Mouse (Mus musculus) hindbrain, embryonic 14.5 days (tissue): ENCODE results near the gene Psma1. TPM values are rescaled to one million over a fixed set of nuclear protein-coding genes. Genes with fewer than 3 reads are reported as not detected.
A peak's percentile ranks its signal among the peaks of the same experiment; 100 is the strongest.

Experiments used
- ATAC-seq: fragments of 200-750 bp; cut with Nextera tagmentation; 2 replicates; pipeline ENCODE4 v1.8.0; 2017; ENCODE audit warnings: moderate number of reproducible peaks, mild to moderate bottlenecking, moderate TSS enrichment, moderate library complexity; ENCODE audit not compliant: low FRiP score
- DNase-seq: peaks from one replicate; pipeline ENCODE4 v3.0.0-alpha.2; 2015; ENCODE audit warnings: low spot score
- H3K27ac ChIP-seq: fragments of 300-500 bp; sonication (generic); 2 replicates; pipeline ENCODE4 v1.5.1; 2014; ENCODE audit warnings: mild to moderate bottlenecking, moderate library complexity
- H3K27me3 ChIP-seq: fragments of 300-500 bp; sonication (generic); 2 replicates; pipeline ENCODE4 v1.6.1; 2014; ENCODE audit warnings: mild to moderate bottlenecking, low read length, mixed read lengths; ENCODE audit not compliant: control insufficient read depth, insufficient read depth
- H3K36me3 ChIP-seq: fragments of 300-500 bp; sonication (generic); replicated peaks from 2 replicates; pipeline ENCODE4 v1.6.1; 2014; ENCODE audit not compliant: control insufficient read depth, insufficient read depth
- H3K4me1 ChIP-seq: fragments of 300-500 bp; sonication (generic); replicated peaks from 2 replicates; pipeline ENCODE4 v1.6.1; 2014; ENCODE audit warnings: antibody characterized with exemption, low read length, mixed read lengths; ENCODE audit not compliant: control insufficient read depth, insufficient read depth
- H3K4me2 ChIP-seq: fragments of 300-500 bp; sonication (generic); replicated peaks from 2 replicates; pipeline ENCODE4 v1.6.1; 2014; ENCODE audit warnings: mild to moderate bottlenecking, moderate library complexity
- H3K4me3 ChIP-seq: fragments of 300-500 bp; sonication (generic); replicated peaks from 2 replicates; pipeline ENCODE4 v1.5.1; 2014; ENCODE audit warnings: mild to moderate bottlenecking, low read length
- H3K9ac ChIP-seq: fragments of 300-500 bp; sonication (generic); 2 replicates; pipeline ENCODE4 v1.6.1; 2014
- H3K9me3 ChIP-seq: fragments of 300-500 bp; sonication (generic); 2 replicates; pipeline ENCODE4 v1.6.1; 2016; ENCODE audit warnings: low read length; ENCODE audit not compliant: control insufficient read depth
- WGBS: fragments of 180-500 bp; shearing (Covaris S2); extraction: QIAGEN DNeasy Blood & Tissue Kit; methylation state at CpG from one replicate; pipeline ENCODE4 v1.1.7; 2014; 5-methylcytosine and 5-hydroxymethylcytosine counted together
- polyA plus RNA-seq: library from polyadenylated mRNA; unstranded; fragments of >200 nt; fragmentation: Nextera tagmentation; extraction: Ambion mirVana; gene quantifications from 2 replicates; pipeline ENCODE4 v1.2.1, GENCODE M21; 2014

The Psma1 gene
- polyA plus RNA-seq, 1 experiment from 2014 or later: 341 TPM

GRCm38 (mm10) chr7:114283006-114283405 lies 7.1 kb upstream of the Psma1 start:
- no peaks in the 10 kb centered on the region for H3K36me3 ChIP-seq
- H3K4me1 ChIP-seq: no peaks in the 10 kb centered on the region
- no peak overlapping the region for H3K4me2 ChIP-seq
- no peak overlapping the region for H3K4me3 ChIP-seq
- no peaks in the 10 kb centered on the region for H3K27me3 ChIP-seq
- H3K9me3 ChIP-seq: no peaks in the 10 kb centered on the region
- no peak overlapping the region for H3K9ac ChIP-seq
- 78% methylated on average over 9 of the region's 9 CpGs for WGBS
- H3K27ac ChIP-seq: no peak overlapping the region
- no peak for ATAC-seq
- DNase-seq: no peak

GRCm38 (mm10) chr7:114281671-114282070 lies 5.8 kb upstream of the Psma1 start:
- DNase-seq (peak; percentile 53), ATAC-seq (no peak)

GRCm38 (mm10) chr7:114275372-114276004 lies 430 bp downstream of the Psma1 start:
- ATAC-seq (peak; percentile 70), DNase-seq (no peak)
- peak overlapping the region; percentile 66 for H3K4me2 ChIP-seq
- 2% methylated on average over 24 of the region's 24 CpGs for WGBS
- H3K9ac ChIP-seq: peak overlapping the region; percentile 88
- H3K9me3 ChIP-seq: no peaks in the 10 kb centered on the region
- no peaks in the 10 kb centered on the region for H3K27me3 ChIP-seq
- H3K27ac ChIP-seq: peak overlapping the region; percentile 23; the same call in 1 of the 2 replicates
- peak overlapping the region; percentile 56 for H3K4me3 ChIP-seq
- H3K4me1 ChIP-seq: peaks cover 10% of the 10 kb centered on the region; the same call in 1 of the 2 replicates
- peaks cover 40% of the 10 kb centered on the region for H3K36me3 ChIP-seq

More at GRCm38 (mm10) chr7:114281671-114282070, 5.8 kb upstream of the Psma1 start:
- Histone ChIP-seq H3K4me1 (no peaks in the 10 kb centered on the region), H3K9me3 (no peaks in the 10 kb centered on the region), H3K4me3 (no peak overlapping the region), H3K27me3 (no peaks in the 10 kb centered on the region), H3K27ac (no peak overlapping the region), H3K36me3 (no peaks in the 10 kb centered on the region), H3K9ac (no peak overlapping the region), H3K4me2 (no peak overlapping the region)
- 54% methylated on average over 3 of the region's 3 CpGs for WGBS

- H3K9me3 ChIP-seq: peaks cover 3% of the 10 kb centered on the region; the same call in 1 of the 2 replicates
- no peak overlapping the region for H3K27ac ChIP-seq
- no peaks in the 10 kb centered on the region for H3K27me3 ChIP-seq
- no peak overlapping the region for H3K4me2 ChIP-seq
- 96% methylated on average over 5 of the region's 5 CpGs for WGBS
- DNase-seq (no peak), ATAC-seq (no peak)
- peaks cover 93% of the 10 kb centered on the region for H3K36me3 ChIP-seq
- H3K9ac ChIP-seq: no peak overlapping the region
- H3K4me3 ChIP-seq: no peak overlapping the region
- H3K4me1 ChIP-seq: no peaks in the 10 kb centered on the region
These were observed 7.5 kb downstream of the Psma1 start for GRCm38 (mm10) chr7:114268446-114268845.

- Histone ChIP-seq H3K36me3 (peaks cover 36% of the 10 kb centered on the region), H3K9me3 (no peaks in the 10 kb centered on the region), H3K27me3 (no peaks in the 10 kb centered on the region), H3K4me3 (peak within 1 kb of the TSS; percentile 93), H3K27ac (peak within 1 kb of the TSS; percentile 53; the same call in 1 of the 2 replicates), H3K9ac (peak within 1 kb of the TSS; percentile 88), H3K4me2 (peak within 1 kb of the TSS; percentile 61), H3K4me1 (peaks cover 3% of the 10 kb centered on the region; the same call in 1 of the 2 replicates)
- ATAC-seq (peak; percentile 98), DNase-seq (peak; percentile 93)
- WGBS: 3% methylated on average over 74 of the region's 75 CpGs
These were observed 21.8 kb downstream of the Psma1 start, which contains the start of gene Copb1 for GRCm38 (mm10) chr7:114253885-114254833. Copb1 (minus strand) TSS chr7:114254711.

- no peaks in the 10 kb centered on the region for H3K9me3 ChIP-seq
- no peak overlapping the region for H3K4me3 ChIP-seq
- H3K4me1 ChIP-seq: peaks cover 3% of the 10 kb centered on the region; the same call in 1 of the 2 replicates
- ATAC-seq (no peak), DNase-seq (no peak)
- H3K36me3 ChIP-seq: peaks cover 56% of the 10 kb centered on the region
- 89% methylated on average over 3 of the region's 3 CpGs for WGBS
- H3K27me3 ChIP-seq: no peaks in the 10 kb centered on the region
- no peak overlapping the region for H3K4me2 ChIP-seq
- H3K9ac ChIP-seq: no peak overlapping the region
- H3K27ac ChIP-seq: no peak overlapping the region
These were observed 24.2 kb downstream of the Psma1 start for GRCm38 (mm10) chr7:114251684-114252083.

- Histone ChIP-seq H3K4me1 (no peaks in the 10 kb centered on the region), H3K4me3 (no peak overlapping the region), H3K9ac (no peak overlapping the region), H3K27me3 (no peaks in the 10 kb centered on the region), H3K36me3 (peaks cover 86% of the 10 kb centered on the region), H3K9me3 (no peaks in the 10 kb centered on the region), H3K27ac (no peak overlapping the region), H3K4me2 (no peak overlapping the region)
- no peak for ATAC-seq
- DNase-seq: no peak
- 95% methylated on average over 7 of the region's 7 CpGs for WGBS
These were observed 41.9 kb downstream of the Psma1 start for GRCm38 (mm10) chr7:114233980-114234379.

GRCm38 (mm10) chr7:114232982-114233381 lies 42.9 kb downstream of the Psma1 start:
- Histone ChIP-seq H3K27me3 (no peaks in the 10 kb centered on the region), H3K9ac (no peak overlapping the region), H3K9me3 (no peaks in the 10 kb centered on the region), H3K27ac (no peak overlapping the region), H3K4me3 (no peak overlapping the region), H3K4me1 (no peaks in the 10 kb centered on the region), H3K4me2 (no peak overlapping the region), H3K36me3 (peaks cover 87% of the 10 kb centered on the region)
- DNase-seq: no peak
- 95% methylated on average over 7 of the region's 7 CpGs for WGBS
- no peak for ATAC-seq

GRCm38 (mm10) chr7:114231857-114232256 lies 44.1 kb downstream of the Psma1 start:
- Histone ChIP-seq H3K4me2 (no peak overlapping the region), H3K4me3 (no peak overlapping the region), H3K4me1 (no peaks in the 10 kb centered on the region), H3K36me3 (peaks cover 85% of the 10 kb centered on the region), H3K9ac (no peak overlapping the region), H3K27me3 (no peaks in the 10 kb centered on the region), H3K27ac (no peak overlapping the region), H3K9me3 (no peaks in the 10 kb centered on the region)
- DNase-seq (no peak), ATAC-seq (no peak)
- 92% methylated on average over 3 of the region's 3 CpGs for WGBS
